Mouse (Mus musculus): ENCODE measurements around the gene Cnp.
"Not testable (repeated sequence)": the region's sequence is repeated elsewhere in the genome, so short reads cannot be mapped to it uniquely, and the experiment has no call there.

The Cnp gene

DNA sequence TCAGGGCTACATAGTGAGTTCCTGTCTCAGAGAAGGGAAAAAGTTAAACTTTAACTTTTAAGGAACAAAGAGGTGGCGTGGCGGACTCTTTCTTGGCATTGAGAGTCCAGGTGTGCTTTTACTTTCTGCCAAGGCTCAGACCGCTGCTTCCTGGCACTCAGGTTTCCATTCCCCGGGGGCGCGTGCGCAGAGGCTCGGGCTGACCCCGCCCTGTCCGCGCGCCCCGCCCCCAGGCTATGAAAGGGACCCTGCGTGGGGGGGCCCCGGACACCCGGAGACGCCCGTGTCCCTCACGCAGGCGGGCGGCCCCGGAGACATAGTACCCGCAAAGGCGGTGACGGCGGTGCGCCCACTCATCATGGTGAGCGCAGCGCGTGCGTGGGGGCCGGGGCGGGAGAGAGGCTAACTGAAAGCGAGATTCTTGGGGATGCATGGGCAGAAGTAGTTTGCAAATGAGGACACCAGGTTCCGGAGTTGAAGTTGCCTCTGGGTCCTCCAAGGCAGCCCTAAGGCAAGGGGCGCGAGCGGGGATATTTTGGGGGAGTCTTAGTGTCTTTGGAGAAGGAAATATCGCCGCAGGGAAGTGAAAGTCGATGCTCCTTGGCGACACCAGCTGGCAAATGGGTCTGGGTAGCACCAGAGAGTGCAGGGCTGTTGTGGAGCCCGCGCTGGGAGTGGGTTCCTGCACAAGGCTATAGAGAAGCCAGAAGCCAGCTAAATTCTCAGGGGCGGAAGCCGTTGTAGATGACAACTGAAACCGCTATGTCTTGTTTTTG, at the start of gene Cnp:
Cnp (plus strand) TSS at position 197 of the 776 bp plus-strand sequence.
- DNase-seq: peak; percentile 87 to 91

DNA sequence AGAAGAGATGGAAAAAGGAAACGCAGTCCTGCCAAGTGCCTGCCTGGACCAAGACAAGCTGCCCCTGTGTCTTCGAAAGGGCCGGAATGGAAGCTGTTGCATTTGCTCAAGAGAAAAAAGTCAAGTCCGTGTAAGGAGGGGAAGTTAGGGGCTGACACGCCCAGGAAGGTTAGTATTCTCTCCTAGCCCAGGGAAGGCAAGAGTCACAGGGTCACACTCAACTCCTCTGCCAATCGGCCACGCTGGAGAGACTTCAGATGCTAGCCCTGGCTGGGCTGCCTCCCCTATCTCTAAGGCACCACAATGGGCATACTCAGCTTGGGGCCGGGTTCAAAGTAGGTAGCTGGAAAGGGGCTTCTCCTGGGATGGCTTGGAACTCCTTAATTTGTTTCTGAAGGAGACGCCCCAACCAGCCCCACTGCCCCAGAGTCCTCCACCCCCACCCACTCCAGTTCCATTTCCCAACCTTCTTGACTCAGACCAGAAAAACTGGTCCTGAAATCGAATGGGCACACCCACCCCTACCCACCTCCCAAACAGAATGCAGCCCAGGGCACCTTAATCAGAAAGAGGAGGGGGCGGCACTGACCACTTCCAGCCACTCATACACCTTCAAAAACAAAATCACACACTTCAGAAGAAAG, 49.6 kb upstream of the Cnp start:
- no peak for DNase-seq

- DNase-seq: no peak
Measured at GRCm38 (mm10) chr11:100526052-100526816, 48.5 kb upstream of the Cnp start.

DNA sequence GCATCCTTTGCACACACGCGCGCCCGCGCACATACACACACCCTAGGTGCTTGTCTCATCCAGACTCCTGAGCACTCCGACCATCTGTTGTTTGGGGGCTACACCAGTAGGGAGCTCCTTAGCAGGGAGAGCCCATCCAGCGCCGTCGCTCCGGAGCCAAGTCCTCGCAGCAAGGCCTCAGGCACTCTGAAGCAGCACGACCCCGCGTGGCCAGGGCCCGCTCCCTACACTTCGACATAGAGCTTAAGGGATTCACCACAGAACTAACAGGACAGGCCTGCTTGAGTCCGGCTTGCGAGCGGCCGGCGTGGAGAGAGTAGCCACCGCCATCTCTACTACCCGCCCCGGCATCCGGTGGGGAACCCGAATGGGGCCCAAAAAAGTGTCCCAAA, 47.6 kb upstream of the Cnp start:
- DNase-seq: peak; percentile 66 to 82

DNA sequence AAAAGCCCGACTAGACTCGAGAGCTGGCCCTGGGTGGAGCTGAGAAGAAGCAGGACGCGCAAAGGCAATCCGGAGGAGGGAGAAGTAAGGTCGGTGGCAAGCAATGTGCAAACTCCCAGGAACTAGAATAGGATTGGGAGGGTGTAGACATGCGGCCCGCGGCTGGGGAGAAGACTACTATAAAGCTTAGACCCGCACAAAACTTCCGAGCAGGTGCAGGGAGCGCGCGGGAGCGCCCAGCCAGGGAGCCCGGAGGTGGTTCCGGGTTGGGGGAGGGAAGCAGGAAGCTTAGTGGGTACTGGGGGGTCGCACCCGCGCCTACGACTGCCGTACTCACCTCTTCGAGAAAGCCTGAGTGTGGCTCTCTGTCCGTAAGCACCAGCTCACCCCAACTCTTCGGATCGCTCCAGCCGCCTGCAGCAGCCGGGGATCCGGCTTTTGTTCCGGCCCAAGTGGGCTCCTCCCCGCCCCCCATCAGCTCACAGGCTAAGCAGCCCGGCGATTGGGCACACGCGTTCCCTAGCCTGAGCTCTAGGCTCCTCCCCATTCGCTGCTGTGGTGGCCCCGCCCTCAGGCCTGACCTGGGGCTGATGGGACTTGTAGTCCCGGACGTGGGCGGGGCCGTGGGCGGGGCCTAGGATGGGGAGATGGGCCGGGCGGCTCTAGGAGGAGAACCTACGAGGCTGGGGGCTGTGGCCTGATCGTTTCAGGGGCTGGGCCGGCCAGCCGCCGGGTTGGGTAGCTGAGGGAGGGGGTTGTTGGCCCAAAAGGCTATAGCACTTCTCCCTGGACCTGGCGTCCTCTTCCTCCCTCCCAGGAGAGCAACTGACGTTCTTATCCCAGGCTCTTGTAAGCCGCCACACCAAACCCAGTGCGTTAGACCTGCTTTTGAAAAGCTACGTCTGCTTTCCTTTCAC, 47.0 kb upstream of the Cnp start, which contains the start of gene Acly:
Acly (minus strand) TSS at position 543 of the 917 bp plus-strand sequence.
- peak; percentile 100 for DNase-seq

GRCm38 (mm10) chr11:100528375-100529165, 46.1 kb upstream of the Cnp start:
- no peak for DNase-seq

GRCm38 (mm10) chr11:100533871-100534270, 40.8 kb upstream of the Cnp start:
- DNase-seq: no peak

GRCm38 (mm10) chr11:100534411-100534810, 40.3 kb upstream of the Cnp start:
- not testable (repeated sequence) for DNase-seq

GRCm38 (mm10) chr11:100534821-100535220, 39.9 kb upstream of the Cnp start:
- DNase-seq: not testable (repeated sequence)

GRCm38 (mm10) chr11:100535996-100536395, 38.7 kb upstream of the Cnp start:
- DNase-seq: no peak

DNA sequence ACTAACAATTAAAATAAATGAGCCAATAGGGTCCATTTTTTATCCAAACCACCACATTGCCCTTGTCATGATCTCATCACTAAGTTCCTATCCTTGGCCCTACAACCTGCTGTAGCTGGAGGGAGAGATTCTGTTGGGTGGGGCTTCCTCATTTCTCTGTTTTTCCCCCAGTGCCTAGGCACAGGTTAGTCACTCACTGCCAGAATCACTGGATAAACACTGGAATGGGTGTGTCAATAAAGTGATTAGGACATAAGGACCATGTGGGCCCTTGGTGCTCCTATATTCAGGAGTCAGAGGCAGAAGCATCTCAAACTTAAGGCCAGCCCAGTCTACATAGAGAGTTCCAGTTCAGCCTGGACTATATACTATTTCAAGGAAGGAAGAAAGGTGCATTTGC, 38.2 kb upstream of the Cnp start:
- no peak for DNase-seq

DNA sequence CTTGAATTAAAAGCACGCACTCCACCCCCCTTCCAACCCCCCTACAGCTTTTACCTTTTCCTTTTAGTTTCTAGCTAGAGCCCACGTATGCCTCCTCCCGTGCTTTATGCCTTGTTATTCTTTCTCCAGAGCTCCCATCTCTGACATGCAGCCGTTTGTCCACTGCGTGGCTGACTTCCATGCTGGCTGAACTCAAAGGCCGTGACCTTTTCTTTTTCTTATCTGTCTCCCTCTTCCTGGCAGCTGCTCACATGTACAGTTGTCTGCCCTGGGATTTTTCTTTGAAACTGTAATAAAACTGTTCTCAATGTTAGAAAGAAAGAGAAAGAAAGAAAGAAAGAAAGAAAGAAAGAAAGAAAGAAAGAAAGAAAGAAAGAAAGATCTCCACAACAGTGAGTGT, 33.7 kb upstream of the Cnp start:
- no peak for DNase-seq

- DNase-seq: no peak
Measured at GRCm38 (mm10) chr11:100541577-100541976, 33.1 kb upstream of the Cnp start.

DNA sequence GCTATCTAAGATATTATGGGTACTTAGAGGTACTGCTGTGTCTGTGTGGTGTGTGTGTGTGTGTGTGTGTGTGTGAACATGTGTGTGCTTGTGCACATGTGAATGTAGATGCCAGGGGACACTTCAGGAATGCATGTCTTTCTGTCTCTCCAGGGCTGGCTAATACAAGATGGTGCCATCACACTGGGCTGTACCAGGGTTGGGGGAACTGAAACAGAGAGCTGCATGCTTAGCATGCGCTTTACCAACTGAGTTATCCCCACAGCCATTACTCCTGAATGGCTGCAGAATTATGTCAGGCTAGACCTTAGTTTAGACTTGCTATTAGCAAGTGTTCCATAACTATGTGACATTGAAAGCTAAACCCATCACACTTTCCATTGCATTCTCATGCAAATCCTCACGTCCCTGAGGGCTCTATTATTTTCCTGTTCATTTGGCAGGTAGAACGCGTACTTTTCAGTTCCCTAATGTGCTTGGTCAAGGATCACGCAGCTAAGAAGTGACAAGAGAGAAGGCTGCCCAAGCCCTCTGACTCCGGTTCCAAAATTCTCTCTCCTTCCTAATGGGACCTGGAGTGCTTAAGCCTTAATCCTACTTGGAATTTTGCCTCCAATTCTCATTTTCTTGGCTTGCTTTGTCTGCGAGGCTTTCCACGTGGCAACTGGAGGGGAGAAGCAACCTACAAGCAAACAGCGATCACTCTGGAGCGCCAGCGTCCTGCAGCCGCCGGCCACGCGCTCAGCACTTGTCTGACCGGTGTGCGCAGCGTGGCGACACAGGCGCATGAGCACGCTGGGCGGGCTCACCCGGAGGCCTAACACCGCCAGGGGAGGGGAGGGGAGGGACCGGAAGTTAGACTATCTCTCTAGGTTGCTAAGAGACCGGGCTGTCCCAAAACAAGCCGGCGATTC, 29.6 kb upstream of the Cnp start, which contains the start of gene Ttc25:
Ttc25 (plus strand) TSS at position 776 of the 914 bp plus-strand sequence.
- peak; percentile 92 to 96 for DNase-seq

DNA sequence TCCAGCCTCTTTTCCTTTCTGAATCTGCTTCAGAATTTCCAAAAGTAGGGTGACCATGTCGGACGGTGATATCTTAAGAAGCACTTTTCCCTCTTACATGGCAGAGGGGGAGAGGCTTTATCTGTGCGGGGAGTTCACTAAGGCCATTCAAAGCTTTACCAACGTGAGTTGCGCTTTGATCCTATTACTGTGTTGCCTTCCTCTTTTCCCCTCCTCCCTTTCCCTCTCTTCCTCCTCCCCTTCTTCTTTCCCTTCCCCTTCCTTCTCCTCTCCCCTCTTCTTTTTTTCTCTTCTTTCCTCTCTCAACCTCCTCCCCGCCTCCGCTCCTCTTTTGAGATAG, 29.0 kb upstream of the Cnp start:
- DNase-seq: no peak

- no peak for DNase-seq
Measured at GRCm38 (mm10) chr11:100546955-100547354, 27.7 kb upstream of the Cnp start.

GRCm38 (mm10) chr11:100548141-100548540, 26.6 kb upstream of the Cnp start:
- no peak for DNase-seq

DNA sequence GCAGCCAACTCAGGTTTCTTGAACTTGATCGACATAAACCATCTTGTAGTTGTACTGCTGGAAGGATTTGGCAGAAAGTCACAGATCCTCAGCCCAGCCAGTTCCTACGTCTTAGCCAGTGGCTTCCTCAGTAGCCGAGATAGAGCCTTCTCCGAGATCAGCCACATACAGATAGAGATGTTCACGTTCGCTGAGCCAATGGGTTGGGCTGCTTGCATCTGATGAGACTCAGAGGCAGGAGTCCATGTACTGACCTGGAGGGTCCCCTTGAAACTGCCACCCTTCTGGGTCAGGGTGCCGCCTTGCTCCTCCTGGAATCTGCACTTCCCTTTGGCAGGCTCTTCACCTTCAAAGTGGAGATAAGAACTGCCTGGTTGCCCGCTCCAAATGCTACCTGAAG, 25.2 kb upstream of the Cnp start:
- DNase-seq: no peak

DNA sequence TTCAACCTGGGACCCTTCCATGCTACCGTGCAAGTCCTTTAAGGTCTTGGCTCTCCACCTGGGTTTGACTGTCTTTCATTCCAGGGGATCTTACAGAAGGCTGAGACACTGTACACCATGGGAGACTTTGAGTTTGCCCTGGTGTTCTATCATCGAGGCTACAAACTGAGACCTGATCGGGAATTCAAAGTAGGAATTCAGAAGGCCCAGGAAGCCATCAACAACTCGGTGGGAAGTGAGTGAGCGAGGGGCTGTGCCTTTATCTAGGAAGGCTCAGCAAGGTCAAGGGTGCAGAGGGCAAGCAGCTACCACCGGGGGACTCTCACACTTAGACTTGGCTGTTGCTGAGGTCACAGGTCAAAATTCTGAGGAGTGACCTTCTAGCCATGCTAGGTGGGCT, 24.6 kb upstream of the Cnp start:
- no peak for DNase-seq

- no peak for DNase-seq
Measured at GRCm38 (mm10) chr11:100552842-100553241, 21.9 kb upstream of the Cnp start.

All from kidney, postnatal 25 days (tissue).